Mouse (Mus musculus) bone marrow macrophage, adult 2 months (primary cell): ENCODE data around the gene Nfat5.

Source experiments
- CTCF ChIP-seq: IDR thresholded peaks from 2 replicates; pipeline ENCODE4 v1.5.1; 2012; ENCODE audit warnings: low read depth, mild to moderate bottlenecking, low read length, moderate library complexity
- POLR2A ChIP-seq: IDR thresholded peaks from 2 replicates; pipeline ENCODE4 v1.6.1; 2012; ENCODE audit warnings: mild to moderate bottlenecking, low read depth, low read length, borderline replicate concordance

DNA sequence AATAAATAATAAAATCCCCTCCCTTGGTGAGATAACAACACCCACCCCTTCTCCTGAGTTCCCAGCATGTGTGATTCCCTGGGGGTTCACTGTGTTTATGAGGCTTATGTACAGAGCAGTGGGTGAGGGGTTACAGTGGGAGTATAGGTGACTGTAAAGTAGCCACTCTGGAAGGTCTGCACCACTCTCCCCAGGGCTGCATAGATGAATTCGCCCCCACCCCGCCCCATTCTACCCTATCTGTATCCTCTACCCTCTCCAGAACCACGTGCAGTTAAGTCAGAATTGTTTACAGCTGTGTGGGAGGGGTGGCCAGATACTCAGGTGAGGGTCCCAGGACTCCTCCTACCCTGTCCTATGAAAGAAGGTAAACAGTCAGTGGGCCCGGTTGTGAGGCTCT lies 89.6 kb downstream of the Nfat5 start:
- no peak for TF ChIP-seq CTCF
- TF ChIP-seq POLR2A, result no peak
